Mouse (Mus musculus): ENCODE results near the gene Mdm4. TPM values are rescaled to one million over a fixed set of nuclear protein-coding genes. Genes with fewer than 3 reads are reported as not detected.

Gene Mdm4
- polyA plus RNA-seq, 1 experiment = 11.5 TPM

DNA sequence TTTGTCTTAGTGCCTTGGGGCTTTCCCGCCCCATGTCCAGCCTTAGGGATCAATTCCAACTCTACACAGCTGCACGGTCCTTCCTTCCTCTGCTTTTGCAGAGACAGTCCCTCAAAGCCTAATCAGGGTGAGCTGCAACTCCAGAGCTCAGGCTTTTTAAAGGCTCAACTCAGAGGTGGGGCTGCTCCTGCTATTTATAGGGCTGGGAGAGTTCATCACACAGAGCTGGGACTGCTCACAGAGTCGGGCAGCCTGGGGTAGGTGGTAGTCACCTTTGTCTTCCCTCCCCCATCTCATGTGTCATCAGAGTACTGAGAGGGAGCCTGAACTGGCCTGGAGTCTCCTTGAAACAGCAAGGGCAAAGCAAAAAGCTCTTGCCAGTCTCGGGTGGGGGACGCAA is 37.9 kb upstream of the Mdm4 start:
- peak overlapping the region; percentile 61 for H3K4me2 ChIP-seq (ENCODE audit: low read depth)
- H3K36me3 ChIP-seq (ENCODE audit: control insufficient read depth, insufficient read depth) = no peaks in the 10 kb centered on the region
- H3K79me2 ChIP-seq (ENCODE audit: control insufficient read depth, insufficient read depth) = no peaks in the 10 kb centered on the region
- H3K27me3 ChIP-seq (ENCODE audit: control insufficient read depth, insufficient read depth, insufficient read length) = no peaks in the 10 kb centered on the region
- no peak for TF ChIP-seq REST (IDR thresholded peaks at IDR 0.05; ENCODE audit: insufficient read depth, insufficient read length)
- peak in 1 of 3 experiments; percentile 1 for TF ChIP-seq MYOG (IDR thresholded peaks at IDR 0.05; ENCODE audit: control insufficient read depth in 1 of 3, insufficient read depth in 1 of 3, insufficient read length in 2 of 3, low read depth in 2 of 3)
- peak; percentile 32 for TF ChIP-seq POLR2A (IDR thresholded peaks at IDR 0.05; ENCODE audit: insufficient read length, low read depth)
- peak overlapping the region; percentile 7 for H3K4me3 ChIP-seq
- H3ac ChIP-seq (ENCODE audit: control insufficient read depth, insufficient read length) = no peak overlapping the region

DNA sequence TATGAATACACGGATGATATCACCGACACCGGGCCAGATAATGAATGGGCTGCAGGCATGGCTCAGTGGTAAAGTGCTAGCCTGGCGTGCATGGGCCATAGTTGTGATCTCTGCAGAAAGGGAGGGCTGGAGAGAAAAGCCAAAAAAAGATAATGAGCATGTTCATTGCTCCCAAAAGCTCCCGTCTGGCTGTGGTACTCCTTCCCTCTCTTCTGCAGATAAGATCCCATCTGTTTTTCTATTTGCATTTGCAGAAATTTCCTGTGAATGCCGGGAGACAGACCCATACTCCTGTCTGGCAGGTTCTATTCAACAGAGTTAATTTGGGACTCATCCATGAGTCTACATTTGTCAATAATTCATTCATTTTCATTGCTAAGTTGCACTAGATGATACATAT is 32.8 kb upstream of the Mdm4 start:
- no peak for TF ChIP-seq MYOG (IDR thresholded peaks at IDR 0.05; ENCODE audit: control insufficient read depth in 1 of 3, insufficient read depth in 1 of 3, insufficient read length in 2 of 3, low read depth in 2 of 3)
- TF ChIP-seq E2F4 (IDR thresholded peaks at IDR 0.05; ENCODE audit: insufficient read depth) = no peak
- TF ChIP-seq USF1 (IDR thresholded peaks at IDR 0.05; ENCODE audit: low read depth) = no peak
- TF ChIP-seq TCF3 (IDR thresholded peaks at IDR 0.05; ENCODE audit: insufficient read length, low read depth) = no peak
- no peak for TF ChIP-seq REST (IDR thresholded peaks at IDR 0.05; ENCODE audit: insufficient read depth, insufficient read length)
- no peak for TF ChIP-seq TCF12 (IDR thresholded peaks at IDR 0.05; ENCODE audit: insufficient read depth, poor library complexity, severe bottlenecking)
- no peak for TF ChIP-seq SRF (IDR thresholded peaks at IDR 0.05; ENCODE audit: control insufficient read depth, insufficient read length, low read depth)
- TF ChIP-seq MAX (IDR thresholded peaks at IDR 0.05; ENCODE audit: low read depth) = no peak
- TF ChIP-seq POLR2A (IDR thresholded peaks at IDR 0.05; ENCODE audit: insufficient read length, low read depth) = no peak
- TF ChIP-seq CEBPB (IDR thresholded peaks at IDR 0.05; ENCODE audit: insufficient read depth, poor library complexity, severe bottlenecking) = no peak
- no peak for TF ChIP-seq MYOD1 (IDR thresholded peaks at IDR 0.05; ENCODE audit: control insufficient read depth in 1 of 3, insufficient read length in 2 of 3, low read depth in 2 of 3)
- no peak for TF ChIP-seq POLR2AphosphoS2 (IDR thresholded peaks at IDR 0.05; ENCODE audit: insufficient read length, low read depth)
- Histone ChIP-seq H3K4me3 (no peak overlapping the region), H3ac (ENCODE audit: control insufficient read depth, insufficient read length) (no peak overlapping the region), H3K27me3 (ENCODE audit: control insufficient read depth, insufficient read depth, insufficient read length) (no peaks in the 10 kb centered on the region), H3K36me3 (ENCODE audit: control insufficient read depth, insufficient read depth) (no peaks in the 10 kb centered on the region), H3K79me2 (ENCODE audit: control insufficient read depth, insufficient read depth) (no peaks in the 10 kb centered on the region), H3K4me2 (ENCODE audit: low read depth) (no peak overlapping the region)

DNA sequence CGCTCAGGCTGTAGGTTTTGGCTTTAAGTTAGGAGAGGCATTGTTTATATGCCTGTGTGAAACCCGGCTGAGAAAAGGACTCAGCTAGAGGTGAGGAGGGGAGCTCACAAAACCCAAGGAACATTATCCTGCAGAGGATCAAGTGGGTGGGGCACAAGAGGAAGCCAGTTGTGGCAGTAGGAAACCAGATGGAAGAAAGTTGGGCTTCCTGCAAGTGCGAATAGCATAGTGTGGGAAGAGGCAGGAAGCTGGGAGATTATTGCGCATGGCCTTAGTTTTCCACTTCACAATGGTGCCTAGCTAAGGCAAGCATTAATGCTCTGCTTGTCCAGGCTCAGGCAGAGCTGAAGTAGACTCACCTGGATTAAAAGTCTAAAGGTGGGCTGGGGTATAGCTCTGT is 30.3 kb upstream of the Mdm4 start:
- no peaks in the 10 kb centered on the region for H3K79me2 ChIP-seq (ENCODE audit: control insufficient read depth, insufficient read depth)
- TF ChIP-seq REST (IDR thresholded peaks at IDR 0.05; ENCODE audit: insufficient read depth, insufficient read length) (no peak), MAX (IDR thresholded peaks at IDR 0.05; ENCODE audit: low read depth) (no peak), USF1 (IDR thresholded peaks at IDR 0.05; ENCODE audit: low read depth) (no peak), SRF (IDR thresholded peaks at IDR 0.05; ENCODE audit: control insufficient read depth, insufficient read length, low read depth) (no peak), TCF3 (IDR thresholded peaks at IDR 0.05; ENCODE audit: insufficient read length, low read depth) (no peak), MYOD1 (IDR thresholded peaks at IDR 0.05; ENCODE audit: control insufficient read depth in 1 of 3, insufficient read length in 2 of 3, low read depth in 2 of 3) (no peak), TCF12 (IDR thresholded peaks at IDR 0.05; ENCODE audit: insufficient read depth, poor library complexity, severe bottlenecking) (no peak), E2F4 (IDR thresholded peaks at IDR 0.05; ENCODE audit: insufficient read depth) (no peak), POLR2A (IDR thresholded peaks at IDR 0.05; ENCODE audit: insufficient read length, low read depth) (no peak), CEBPB (IDR thresholded peaks at IDR 0.05; ENCODE audit: insufficient read depth, poor library complexity, severe bottlenecking) (no peak), POLR2AphosphoS2 (IDR thresholded peaks at IDR 0.05; ENCODE audit: insufficient read length, low read depth) (no peak), MYOG (IDR thresholded peaks at IDR 0.05; ENCODE audit: control insufficient read depth in 1 of 3, insufficient read depth in 1 of 3, insufficient read length in 2 of 3, low read depth in 2 of 3) (no peak)
- no peak overlapping the region for H3K4me3 ChIP-seq
- no peak overlapping the region for H3ac ChIP-seq (ENCODE audit: control insufficient read depth, insufficient read length)
- H3K36me3 ChIP-seq (ENCODE audit: control insufficient read depth, insufficient read depth) = no peaks in the 10 kb centered on the region
- no peak overlapping the region for H3K4me2 ChIP-seq (ENCODE audit: low read depth)
- H3K27me3 ChIP-seq (ENCODE audit: control insufficient read depth, insufficient read depth, insufficient read length) = no peaks in the 10 kb centered on the region

DNA sequence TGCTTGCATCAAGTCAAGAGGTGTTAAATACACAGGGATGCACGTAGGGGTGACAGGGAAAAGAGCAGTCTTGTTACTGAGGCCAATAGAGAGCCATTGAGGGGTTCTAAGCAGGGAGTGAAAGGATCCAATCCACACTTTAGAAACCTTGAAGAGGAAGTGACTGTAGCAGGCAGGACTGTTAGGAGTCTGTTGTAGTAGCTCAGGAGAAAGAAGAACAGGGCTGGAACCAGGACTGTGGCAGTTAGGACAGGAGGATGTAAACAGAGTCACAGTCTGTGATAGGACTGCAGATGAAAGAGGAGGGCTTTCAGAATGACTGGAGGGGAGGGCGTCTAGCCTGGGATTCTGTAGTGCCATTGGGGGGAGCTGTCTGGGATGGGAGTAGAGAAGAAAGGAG is 29.2 kb upstream of the Mdm4 start:
- Histone ChIP-seq H3K36me3 (ENCODE audit: control insufficient read depth, insufficient read depth) (no peaks in the 10 kb centered on the region), H3K27me3 (ENCODE audit: control insufficient read depth, insufficient read depth, insufficient read length) (no peaks in the 10 kb centered on the region), H3K4me3 (no peak overlapping the region), H3ac (ENCODE audit: control insufficient read depth, insufficient read length) (no peak overlapping the region), H3K79me2 (ENCODE audit: control insufficient read depth, insufficient read depth) (no peaks in the 10 kb centered on the region), H3K4me2 (ENCODE audit: low read depth) (no peak overlapping the region)
- TF ChIP-seq POLR2A (IDR thresholded peaks at IDR 0.05; ENCODE audit: insufficient read length, low read depth) (no peak), CEBPB (IDR thresholded peaks at IDR 0.05; ENCODE audit: insufficient read depth, poor library complexity, severe bottlenecking) (no peak), REST (IDR thresholded peaks at IDR 0.05; ENCODE audit: insufficient read depth, insufficient read length) (no peak), MYOG (IDR thresholded peaks at IDR 0.05; ENCODE audit: control insufficient read depth in 1 of 3, insufficient read depth in 1 of 3, insufficient read length in 2 of 3, low read depth in 2 of 3) (no peak), USF1 (IDR thresholded peaks at IDR 0.05; ENCODE audit: low read depth) (no peak), POLR2AphosphoS2 (IDR thresholded peaks at IDR 0.05; ENCODE audit: insufficient read length, low read depth) (no peak), E2F4 (IDR thresholded peaks at IDR 0.05; ENCODE audit: insufficient read depth) (no peak), SRF (IDR thresholded peaks at IDR 0.05; ENCODE audit: control insufficient read depth, insufficient read length, low read depth) (no peak)

DNA sequence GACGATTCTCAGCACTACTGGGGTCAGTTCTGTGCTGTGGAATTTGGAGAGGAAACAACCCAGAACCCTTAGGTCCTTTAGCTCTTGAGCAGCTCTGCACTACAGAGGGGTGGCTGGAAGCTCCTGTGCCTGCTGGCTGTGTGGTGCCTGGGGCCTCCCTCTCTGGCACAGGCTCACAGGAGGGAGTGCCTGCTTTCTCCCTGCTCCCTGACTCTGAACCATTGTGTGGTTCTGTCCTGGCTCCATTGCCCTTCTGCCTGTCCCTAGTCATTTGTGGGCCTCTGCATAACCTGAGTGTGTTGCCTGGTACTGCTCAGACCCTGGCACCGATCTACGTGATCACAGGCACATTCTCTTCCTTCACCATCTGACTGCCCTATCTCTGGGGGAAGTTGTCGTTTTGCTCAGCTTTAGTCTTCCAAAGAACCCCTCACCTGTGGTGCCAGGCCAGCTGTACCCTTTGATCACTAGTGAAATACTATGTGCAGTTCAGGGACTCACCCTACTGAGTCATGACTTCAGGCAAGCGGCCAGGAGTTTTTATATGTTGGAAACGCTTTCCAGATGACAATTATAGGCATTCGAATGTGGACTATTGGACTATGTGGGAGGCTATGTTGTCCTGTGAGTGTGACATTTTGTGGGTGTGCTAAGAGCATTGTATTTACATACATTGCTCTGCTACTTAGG is 27.1 kb upstream of the Mdm4 start:
- no peak overlapping the region for H3K4me3 ChIP-seq
- H3K4me2 ChIP-seq (ENCODE audit: low read depth) = peak overlapping the region; percentile 63
- no peaks in the 10 kb centered on the region for H3K79me2 ChIP-seq (ENCODE audit: control insufficient read depth, insufficient read depth)
- H3ac ChIP-seq (ENCODE audit: control insufficient read depth, insufficient read length) = no peak overlapping the region
- H3K36me3 ChIP-seq (ENCODE audit: control insufficient read depth, insufficient read depth) = no peaks in the 10 kb centered on the region
- TF ChIP-seq SRF (IDR thresholded peaks at IDR 0.05; ENCODE audit: control insufficient read depth, insufficient read length, low read depth) (no peak), MYOG (IDR thresholded peaks at IDR 0.05; ENCODE audit: control insufficient read depth in 1 of 3, insufficient read depth in 1 of 3, insufficient read length in 2 of 3, low read depth in 2 of 3) (peak in 1 of 3 experiments; percentile 6), MYOD1 (IDR thresholded peaks at IDR 0.05; ENCODE audit: control insufficient read depth in 1 of 3, insufficient read length in 2 of 3, low read depth in 2 of 3) (peak in 2 of 3 experiments; percentile 11 to 51)
- H3K27me3 ChIP-seq (ENCODE audit: control insufficient read depth, insufficient read depth, insufficient read length) = no peaks in the 10 kb centered on the region

All from myocyte (in vitro differentiated cells).